Mouse (Mus musculus) erythroblast, adult 5-6 weeks (primary cell): ENCODE data around the gene Snai3. TPM values are rescaled to one million over a fixed set of nuclear protein-coding genes. Genes with fewer than 3 reads are reported as not detected.

Experiments used
- total RNA-seq, 2 experiments: library from RNA; stranded (forward) in 1 of 2; stranded (reverse) in 1 of 2; fragments of 150-400 nt in 1 of 2; fragments of 200-764, 138-1000 nt in 1 of 2; gene quantifications; 2 replicates each; pipeline versions ENCODE4 v1.2.3 to v1.2.4; 2015 to 2017; ENCODE audit warnings: low replicate concordance in 2 of 2

Gene Snai3
- total RNA-seq, 2 experiments from 2014 or later = not detected

Other genes with a start within 250 kb of the Snai3 start
- gene Zfpm1, start 178.6 kb downstream of the Snai3 start, total RNA-seq (2015; ENCODE audit: low replicate concordance) = 54.2 and 55.4 TPM in 2 replicates
- 196 and 459 TPM in 2 replicates for gene Zfpm1, start 178.6 kb downstream of the Snai3 start, total RNA-seq (2017; ENCODE audit: low replicate concordance)
- gene Trhr2, start 100.0 kb downstream of the Snai3 start, total RNA-seq (2015; ENCODE audit: low replicate concordance) = not detected in 2 replicates
- not detected in 2 replicates for gene Trhr2, start 100.0 kb downstream of the Snai3 start, total RNA-seq (2017; ENCODE audit: low replicate concordance)
- 10.8 and 14.2 TPM in 2 replicates for gene Zc3h18, start 84.1 kb downstream of the Snai3 start, total RNA-seq (2015; ENCODE audit: low replicate concordance)
- gene Zc3h18, start 84.1 kb downstream of the Snai3 start, total RNA-seq (2017; ENCODE audit: low replicate concordance) = 22.2 and 31.5 TPM in 2 replicates
- gene Il17c, start 38.7 kb downstream of the Snai3 start, total RNA-seq (2015; ENCODE audit: low replicate concordance) = not detected in 2 replicates
- not detected in 2 replicates for gene Il17c, start 38.7 kb downstream of the Snai3 start, total RNA-seq (2017; ENCODE audit: low replicate concordance)
- gene Cyba, start 27.8 kb downstream of the Snai3 start, total RNA-seq (2015; ENCODE audit: low replicate concordance) = 105 and 126 TPM in 2 replicates
- 42.8 and 52.6 TPM in 2 replicates for gene Cyba, start 27.8 kb downstream of the Snai3 start, total RNA-seq (2017; ENCODE audit: low replicate concordance)
- gene Mvd, start 17.3 kb downstream of the Snai3 start, total RNA-seq (2015; ENCODE audit: low replicate concordance) = 0.84 TPM in 1 of 2 replicates, not detected in the other
- gene Mvd, start 17.3 kb downstream of the Snai3 start, total RNA-seq (2017; ENCODE audit: low replicate concordance) = 0.84 and 1.3 TPM in 2 replicates
- gene Rnf166, start 15.3 kb upstream of the Snai3 start, total RNA-seq (2015; ENCODE audit: low replicate concordance) = 9.0 and 12.9 TPM in 2 replicates
- 7.9 and 8.1 TPM in 2 replicates for gene Rnf166, start 15.3 kb upstream of the Snai3 start, total RNA-seq (2017; ENCODE audit: low replicate concordance)
- gene Ctu2, start 15.4 kb upstream of the Snai3 start, total RNA-seq (2015; ENCODE audit: low replicate concordance) = 3.8 and 29.4 TPM in 2 replicates
- gene Ctu2, start 15.4 kb upstream of the Snai3 start, total RNA-seq (2017; ENCODE audit: low replicate concordance) = 7.5 and 7.8 TPM in 2 replicates
- gene Piezo1, start 90.6 kb upstream of the Snai3 start, total RNA-seq (2015; ENCODE audit: low replicate concordance) = 12.1 and 17.1 TPM in 2 replicates
- gene Piezo1, start 90.6 kb upstream of the Snai3 start, total RNA-seq (2017; ENCODE audit: low replicate concordance) = 14.7 and 23.0 TPM in 2 replicates
- 16.1 and 24.2 TPM in 2 replicates for gene Cdt1, start 107.3 kb upstream of the Snai3 start, total RNA-seq (2015; ENCODE audit: low replicate concordance)
- 38.2 and 47.5 TPM in 2 replicates for gene Cdt1, start 107.3 kb upstream of the Snai3 start, total RNA-seq (2017; ENCODE audit: low replicate concordance)
- gene Aprt, start 116.2 kb upstream of the Snai3 start, total RNA-seq (2015; ENCODE audit: low replicate concordance) = 77.1 and 85.7 TPM in 2 replicates
- gene Aprt, start 116.2 kb upstream of the Snai3 start, total RNA-seq (2017; ENCODE audit: low replicate concordance) = 20.6 and 30.2 TPM in 2 replicates
- gene Galns, start 150.7 kb upstream of the Snai3 start, total RNA-seq (2015; ENCODE audit: low replicate concordance) = 8.6 and 23.2 TPM in 2 replicates
- gene Galns, start 150.7 kb upstream of the Snai3 start, total RNA-seq (2017; ENCODE audit: low replicate concordance) = 8.6 and 15.5 TPM in 2 replicates
- 17.7 and 26.8 TPM in 2 replicates for gene Trappc2l, start 150.9 kb upstream of the Snai3 start, total RNA-seq (2015; ENCODE audit: low replicate concordance)
- gene Trappc2l, start 150.9 kb upstream of the Snai3 start, total RNA-seq (2017; ENCODE audit: low replicate concordance) = 9.1 and 10.2 TPM in 2 replicates
- not detected in 2 replicates for gene Pabpn1l, start 162.0 kb upstream of the Snai3 start, total RNA-seq (2015; ENCODE audit: low replicate concordance)
- gene Pabpn1l, start 162.0 kb upstream of the Snai3 start, total RNA-seq (2017; ENCODE audit: low replicate concordance) = not detected in 2 replicates
- 10.9 and 13.1 TPM in 2 replicates for gene Cbfa2t3, start 238.4 kb upstream of the Snai3 start, total RNA-seq (2015; ENCODE audit: low replicate concordance)
- gene Cbfa2t3, start 238.4 kb upstream of the Snai3 start, total RNA-seq (2017; ENCODE audit: low replicate concordance) = 10.9 and 13.8 TPM in 2 replicates